Mouse (Mus musculus): ENCODE results near the gene Cdc42bpa.

Cdc42bpa gene

GRCm38 (mm10) chr1:180162986-180163385 is 202.7 kb downstream of the Cdc42bpa start:
- in situ Hi-C loops (cut with MboI, MseI) = no loop called here

- in situ Hi-C loops (cut with MboI, MseI) = no loop called here
Observed at GRCm38 (mm10) chr1:180166533-180166932, 206.3 kb downstream of the Cdc42bpa start.

- in situ Hi-C loops (cut with MboI, MseI) = no loop called here
Observed at GRCm38 (mm10) chr1:180168294-180168693, 208.0 kb downstream of the Cdc42bpa start.

- in situ Hi-C loops (cut with MboI, MseI) = no loop called here
Observed at GRCm38 (mm10) chr1:180169161-180169560, 208.9 kb downstream of the Cdc42bpa start.

- in situ Hi-C loops (cut with MboI, MseI) = no loop called here
Observed at GRCm38 (mm10) chr1:180170071-180170470, 209.8 kb downstream of the Cdc42bpa start.

- in situ Hi-C loops (cut with MboI, MseI) = no loop called here
Observed at GRCm38 (mm10) chr1:180171883-180172282, 211.6 kb downstream of the Cdc42bpa start.

- in situ Hi-C loops (cut with MboI, MseI) = no loop called here
Observed at GRCm38 (mm10) chr1:180172600-180172999, 212.3 kb downstream of the Cdc42bpa start.

- in situ Hi-C loops (cut with MboI, MseI) = no loop called here
Observed at GRCm38 (mm10) chr1:180173017-180173416, 212.7 kb downstream of the Cdc42bpa start.

- in situ Hi-C loops (cut with MboI, MseI) = loop anchor here in 1 of 2 experiments (5.0 kb wide), 1 partner anchor 43 kb away; no protein-coding TSS in a partner anchor
Observed at GRCm38 (mm10) chr1:180174718-180175117, 214.4 kb downstream of the Cdc42bpa start.

- in situ Hi-C loops (cut with MboI, MseI) = loop anchor here in 1 of 2 experiments (5.0 kb wide), 1 partner anchor 42 kb away; no protein-coding TSS in a partner anchor
Observed at GRCm38 (mm10) chr1:180175167-180175566, 214.9 kb downstream of the Cdc42bpa start.

GRCm38 (mm10) chr1:180175635-180176034 is 215.4 kb downstream of the Cdc42bpa start:
- in situ Hi-C loops (cut with MboI, MseI) = loop anchor here in 1 of 2 experiments (5.0 kb wide), 1 partner anchor 42 kb away; no protein-coding TSS in a partner anchor

- in situ Hi-C loops (cut with MboI, MseI) = loop anchor here in 1 of 2 experiments (5.0 kb wide), 1 partner anchor 41 kb away; no protein-coding TSS in a partner anchor
Observed at GRCm38 (mm10) chr1:180176784-180177183, 216.5 kb downstream of the Cdc42bpa start.

- in situ Hi-C loops (cut with MboI, MseI) = loop anchor here in 1 of 2 experiments (5.0 kb wide), 1 partner anchor 39 kb away; no protein-coding TSS in a partner anchor
Observed at GRCm38 (mm10) chr1:180178340-180178739, 218.1 kb downstream of the Cdc42bpa start.

GRCm38 (mm10) chr1:180179100-180179499 is 218.8 kb downstream of the Cdc42bpa start:
- in situ Hi-C loops (cut with MboI, MseI) = loop anchor here in 1 of 2 experiments (5.0 kb wide), 1 partner anchor 38 kb away; no protein-coding TSS in a partner anchor

GRCm38 (mm10) chr1:180179840-180180239 is 219.6 kb downstream of the Cdc42bpa start:
- in situ Hi-C loops (cut with MboI, MseI) = loop anchor here (5.0 kb wide), 2 partner anchors 37 to 42 kb away; no protein-coding TSS in a partner anchor

- in situ Hi-C loops (cut with MboI, MseI) = loop anchor here in 1 of 2 experiments (5.0 kb wide), 1 partner anchor 41 kb away; no protein-coding TSS in a partner anchor
Observed at GRCm38 (mm10) chr1:180181304-180181965, 221.2 kb downstream of the Cdc42bpa start.

GRCm38 (mm10) chr1:180181966-180182319 is 221.7 kb downstream of the Cdc42bpa start:
- in situ Hi-C loops (cut with MboI, MseI) = loop anchor here in 1 of 2 experiments (5.0 kb wide), 1 partner anchor 40 kb away; no protein-coding TSS in a partner anchor

GRCm38 (mm10) chr1:180182731-180183130 is 222.5 kb downstream of the Cdc42bpa start:
- in situ Hi-C loops (cut with MboI, MseI) = loop anchor here in 1 of 2 experiments (5.0 kb wide), 1 partner anchor 40 kb away; no protein-coding TSS in a partner anchor

GRCm38 (mm10) chr1:180183525-180184159 is 223.4 kb downstream of the Cdc42bpa start:
- in situ Hi-C loops (cut with MboI, MseI) = loop anchor here in 1 of 2 experiments (5.0 kb wide), 1 partner anchor 39 kb away; no protein-coding TSS in a partner anchor

- in situ Hi-C loops (cut with MboI, MseI) = loop anchor here in 1 of 2 experiments (5.0 kb wide), 1 partner anchor 38 kb away; no protein-coding TSS in a partner anchor
Observed at GRCm38 (mm10) chr1:180184768-180185167, 224.5 kb downstream of the Cdc42bpa start.

GRCm38 (mm10) chr1:180185877-180186276 is 225.6 kb downstream of the Cdc42bpa start:
- in situ Hi-C loops (cut with MboI, MseI) = no loop called here

GRCm38 (mm10) chr1:180186371-180186770 is 226.1 kb downstream of the Cdc42bpa start:
- in situ Hi-C loops (cut with MboI, MseI) = no loop called here
